Mouse (Mus musculus) embryonic facial prominence, embryonic 15.5 days (tissue): ENCODE measurements around the gene Omp. TPM values are rescaled to one million over a fixed set of nuclear protein-coding genes. Genes with fewer than 3 reads are reported as not detected.
A peak's percentile ranks its signal among the peaks of the same experiment; 100 is the strongest.

Experiments used
- ATAC-seq: fragments of 200-750 bp; cut with Nextera tagmentation; 2 replicates; pipeline ENCODE4 v1.8.0; 2017; ENCODE audit warnings: low read depth, moderate TSS enrichment; ENCODE audit not compliant: insufficient number of reproducible peaks, low FRiP score, low TSS enrichment
- H3K27ac ChIP-seq: fragments of 300-500 bp; sonication (generic); replicated peaks from 2 replicates; pipeline ENCODE4 v1.5.1; 2015; ENCODE audit warnings: mild to moderate bottlenecking, inconsistent platforms
- H3K27me3 ChIP-seq: fragments of 300-500 bp; sonication (generic); 2 replicates; pipeline ENCODE4 v1.6.1; 2015; ENCODE audit warnings: inconsistent platforms
- H3K36me3 ChIP-seq: fragments of 300-500 bp; sonication (generic); 2 replicates; pipeline ENCODE4 v1.6.1; 2015; ENCODE audit warnings: mild to moderate bottlenecking, inconsistent platforms
- H3K4me1 ChIP-seq: fragments of 300-500 bp; sonication (generic); 2 replicates; pipeline ENCODE4 v1.6.1; 2015; ENCODE audit warnings: inconsistent platforms
- H3K4me2 ChIP-seq: fragments of 300-500 bp; sonication (generic); replicated peaks from 2 replicates; pipeline ENCODE4 v1.6.1; 2015; ENCODE audit warnings: mild to moderate bottlenecking, inconsistent platforms
- H3K4me3 ChIP-seq: fragments of 300-500 bp; sonication (generic); replicated peaks from 2 replicates; pipeline ENCODE4 v1.5.1; 2015; ENCODE audit warnings: mild to moderate bottlenecking, inconsistent platforms
- H3K9ac ChIP-seq: fragments of 300-500 bp; sonication (generic); 2 replicates; pipeline ENCODE4 v1.6.1; 2015; ENCODE audit warnings: inconsistent platforms
- H3K9me3 ChIP-seq: fragments of 300-500 bp; sonication (generic); replicated peaks from 2 replicates; pipeline ENCODE4 v1.6.1; 2016; ENCODE audit warnings: inconsistent platforms
- WGBS: fragments of 180-500 bp; shearing (Covaris S2); methylation state at CpG from one replicate; pipeline ENCODE4 v1.1.7; 2015; 5-methylcytosine and 5-hydroxymethylcytosine counted together
- polyA plus RNA-seq: library from polyadenylated mRNA; unstranded; fragments of >200 nt; fragmentation: Nextera tagmentation; extraction: Ambion mirVana; gene quantifications from 2 replicates; pipeline ENCODE4 v1.2.1, GENCODE M21; 2015

Gene Omp
- polyA plus RNA-seq, 1 experiment from 2014 or later, result 10.7 TPM

GRCm38 (mm10) chr7:98164999-98165528 is 19.8 kb upstream of the Omp start:
- Histone ChIP-seq H3K4me2 (no peak overlapping the region), H3K9ac (no peak overlapping the region; the same call in 1 of the 2 replicates), H3K4me3 (no peak overlapping the region), H3K27me3 (no peaks in the 10 kb centered on the region), H3K27ac (peak overlapping the region; percentile 52), H3K9me3 (no peaks in the 10 kb centered on the region), H3K4me1 (peaks cover 34% of the 10 kb centered on the region), H3K36me3 (0 out of 2 replicates have a peak, but pooled peaks cover 4% of the 10 kb centered on the region)
- peak; percentile 55; the same call in 1 of the 2 replicates for ATAC-seq
- 54% methylated on average over 10 of the region's 10 CpGs for WGBS

- H3K4me2 ChIP-seq, result no peak overlapping the region
- no peaks in the 10 kb centered on the region for H3K9me3 ChIP-seq
- H3K36me3 ChIP-seq, result 0 out of 2 replicates have a peak, but pooled peaks cover 4% of the 10 kb centered on the region
- H3K27me3 ChIP-seq, result no peaks in the 10 kb centered on the region
- 64% methylated on average over 9 of the region's 9 CpGs for WGBS
- no peak for ATAC-seq
- peak overlapping the region; percentile 52; the same call in 1 of the 2 replicates for H3K27ac ChIP-seq
- peaks cover 39% of the 10 kb centered on the region for H3K4me1 ChIP-seq
- H3K9ac ChIP-seq, result no peak overlapping the region
- no peak overlapping the region for H3K4me3 ChIP-seq
Measured at GRCm38 (mm10) chr7:98164382-98164998, 19.2 kb upstream of the Omp start.

- 0 out of 2 replicates have a peak, but pooled peaks cover 4% of the 10 kb centered on the region for H3K36me3 ChIP-seq
- no peak for ATAC-seq
- H3K9ac ChIP-seq, result no peak overlapping the region
- no peak overlapping the region for H3K4me2 ChIP-seq
- H3K4me3 ChIP-seq, result no peak overlapping the region
- H3K27me3 ChIP-seq, result no peaks in the 10 kb centered on the region
- 56% methylated on average over 3 of the region's 3 CpGs for WGBS
- no peak overlapping the region; the same call in 1 of the 2 replicates for H3K27ac ChIP-seq
- peaks cover 47% of the 10 kb centered on the region for H3K4me1 ChIP-seq
- H3K9me3 ChIP-seq, result no peaks in the 10 kb centered on the region
Measured at GRCm38 (mm10) chr7:98163700-98164099, 18.4 kb upstream of the Omp start.

GRCm38 (mm10) chr7:98162239-98162638 is 16.9 kb upstream of the Omp start:
- Histone ChIP-seq H3K4me3 (no peak overlapping the region), H3K27ac (no peak overlapping the region), H3K36me3 (0 out of 2 replicates have a peak, but pooled peaks cover 4% of the 10 kb centered on the region), H3K9me3 (no peaks in the 10 kb centered on the region), H3K27me3 (no peaks in the 10 kb centered on the region), H3K4me2 (no peak overlapping the region), H3K4me1 (peaks cover 61% of the 10 kb centered on the region), H3K9ac (no peak overlapping the region)
- ATAC-seq, result no peak
- 62% methylated on average over 6 of the region's 6 CpGs for WGBS

GRCm38 (mm10) chr7:98160041-98160740 is 14.9 kb upstream of the Omp start:
- Histone ChIP-seq H3K4me1 (peaks cover 63% of the 10 kb centered on the region), H3K36me3 (0 out of 2 replicates have a peak, but pooled peaks cover 4% of the 10 kb centered on the region), H3K27me3 (no peaks in the 10 kb centered on the region), H3K9me3 (no peaks in the 10 kb centered on the region), H3K4me3 (no peak overlapping the region), H3K4me2 (no peak overlapping the region), H3K27ac (peak overlapping the region; percentile 29; the same call in 1 of the 2 replicates), H3K9ac (no peak overlapping the region)
- 40% methylated on average over 8 of the region's 8 CpGs for WGBS
- no peak for ATAC-seq

GRCm38 (mm10) chr7:98158481-98158880 is 13.2 kb upstream of the Omp start:
- Histone ChIP-seq H3K4me3 (no peak overlapping the region), H3K4me1 (peaks cover 51% of the 10 kb centered on the region), H3K36me3 (0 out of 2 replicates have a peak, but pooled peaks cover 4% of the 10 kb centered on the region), H3K9me3 (no peaks in the 10 kb centered on the region), H3K4me2 (0 out of 2 replicates have a peak overlapping the region, but pooled peaks have one; percentile 15), H3K27me3 (no peaks in the 10 kb centered on the region), H3K9ac (no peak overlapping the region), H3K27ac (peak overlapping the region; percentile 71)
- WGBS, result 47% methylated on average over 8 of the region's 8 CpGs
- no peak for ATAC-seq

- Histone ChIP-seq H3K4me3 (no peak overlapping the region), H3K4me2 (0 out of 2 replicates have a peak overlapping the region, but pooled peaks have one; percentile 15), H3K9me3 (no peaks in the 10 kb centered on the region), H3K27me3 (no peaks in the 10 kb centered on the region), H3K9ac (no peak overlapping the region), H3K27ac (peak overlapping the region; percentile 71), H3K4me1 (peaks cover 51% of the 10 kb centered on the region), H3K36me3 (0 out of 2 replicates have a peak, but pooled peaks cover 4% of the 10 kb centered on the region)
- no peak for ATAC-seq
- 52% methylated on average over 5 of the region's 5 CpGs for WGBS
Measured at GRCm38 (mm10) chr7:98157636-98158332, 12.5 kb upstream of the Omp start.

- ATAC-seq, result no peak
- no peak overlapping the region for H3K9ac ChIP-seq
- no peaks in the 10 kb centered on the region for H3K27me3 ChIP-seq
Measured at GRCm38 (mm10) chr7:98156280-98156665, 11.0 kb upstream of the Omp start.

GRCm38 (mm10) chr7:98155546-98156279 is 10.4 kb upstream of the Omp start:
- no peak overlapping the region for H3K4me2 ChIP-seq
- 0 out of 2 replicates have a peak, but pooled peaks cover 1% of the 10 kb centered on the region for H3K36me3 ChIP-seq
- no peaks in the 10 kb centered on the region for H3K27me3 ChIP-seq
- no peak for ATAC-seq
- H3K4me3 ChIP-seq, result no peak overlapping the region
- WGBS, result 37% methylated on average over 7 of the region's 8 CpGs
- no peak overlapping the region for H3K9ac ChIP-seq
- peaks cover 56% of the 10 kb centered on the region for H3K4me1 ChIP-seq
- H3K27ac ChIP-seq, result no peak overlapping the region
- no peaks in the 10 kb centered on the region for H3K9me3 ChIP-seq

More at GRCm38 (mm10) chr7:98156280-98156665, 11.0 kb upstream of the Omp start:
- Histone ChIP-seq H3K4me1 (peaks cover 62% of the 10 kb centered on the region), H3K36me3 (0 out of 2 replicates have a peak, but pooled peaks cover 4% of the 10 kb centered on the region), H3K9me3 (no peaks in the 10 kb centered on the region), H3K27ac (no peak overlapping the region), H3K4me3 (no peak overlapping the region), H3K4me2 (no peak overlapping the region)
- WGBS, result 58% methylated on average over 3 of the region's 3 CpGs

GRCm38 (mm10) chr7:98153892-98154291 is 8.6 kb upstream of the Omp start:
- H3K4me1 ChIP-seq, result peaks cover 38% of the 10 kb centered on the region
- no peak overlapping the region for H3K4me3 ChIP-seq
- H3K4me2 ChIP-seq, result no peak overlapping the region
- H3K9ac ChIP-seq, result no peak overlapping the region
- no peaks in the 10 kb centered on the region for H3K9me3 ChIP-seq
- ATAC-seq, result no peak
- H3K27me3 ChIP-seq, result no peaks in the 10 kb centered on the region
- WGBS, result 73% methylated on average over 5 of the region's 5 CpGs
- H3K36me3 ChIP-seq, result no peaks in the 10 kb centered on the region
- no peak overlapping the region for H3K27ac ChIP-seq
